Mouse (Mus musculus): ENCODE data around the gene Sap30bp. TPM values are rescaled to one million over a fixed set of nuclear protein-coding genes. Genes with fewer than 3 reads are reported as not detected.

The Sap30bp gene
- polyA plus RNA-seq, 1 experiment = 33.7 TPM

Other genes with a start within 250 kb of the Sap30bp start
- 57.2 and 62.8 TPM in 2 replicates for gene Grb2, start 224.7 kb upstream of the Sap30bp start, polyA plus RNA-seq (2012; rRNA removed)
- 20.8 and 25.9 TPM in 2 replicates for gene Tmem94, start 167.8 kb upstream of the Sap30bp start, polyA plus RNA-seq (2012; rRNA removed)
- gene Caskin2, start 119.6 kb upstream of the Sap30bp start, polyA plus RNA-seq (2012; rRNA removed) = 20.6 and 25.2 TPM in 2 replicates
- gene Tsen54, start 118.6 kb upstream of the Sap30bp start, polyA plus RNA-seq (2012; rRNA removed) = 18.7 and 21.4 TPM in 2 replicates
- 42.4 and 54.0 TPM in 2 replicates for gene Llgl2, start 109.2 kb upstream of the Sap30bp start, polyA plus RNA-seq (2012; rRNA removed)
- 0.44 and 0.65 TPM in 2 replicates for gene Myo15b, start 74.9 kb upstream of the Sap30bp start, polyA plus RNA-seq (2012; rRNA removed)
- gene Smim5, start 33.3 kb upstream of the Sap30bp start, polyA plus RNA-seq (2012; rRNA removed) = 7.0 and 10.4 TPM in 2 replicates
- gene Smim6, start 21.3 kb upstream of the Sap30bp start, polyA plus RNA-seq (2012; rRNA removed) = 16.9 and 17.8 TPM in 2 replicates
- gene Recql5, start 195 bp downstream of the Sap30bp start, polyA plus RNA-seq (2012; rRNA removed) = 26.4 and 29.5 TPM in 2 replicates
- gene Itgb4, start 41.4 kb downstream of the Sap30bp start, polyA plus RNA-seq (2012; rRNA removed) = 24.7 and 35.7 TPM in 2 replicates
- 45.4 and 51.7 TPM in 2 replicates for gene Galk1, start 79.4 kb downstream of the Sap30bp start, polyA plus RNA-seq (2012; rRNA removed)
- 374 and 394 TPM in 2 replicates for gene H3f3b, start 94.7 kb downstream of the Sap30bp start, polyA plus RNA-seq (2012; rRNA removed)
- 23.3 and 23.7 TPM in 2 replicates for gene Unk, start 97.0 kb downstream of the Sap30bp start, polyA plus RNA-seq (2012; rRNA removed)
- 4.5 and 5.6 TPM in 2 replicates for gene Unc13d, start 144.7 kb downstream of the Sap30bp start, polyA plus RNA-seq (2012; rRNA removed)
- gene Wbp2, start 153.7 kb downstream of the Sap30bp start, polyA plus RNA-seq (2012; rRNA removed) = 119 and 147 TPM in 2 replicates
- 33.1 and 40.7 TPM in 2 replicates for gene Trim47, start 193.9 kb downstream of the Sap30bp start, polyA plus RNA-seq (2012; rRNA removed)
- 9.6 and 11.8 TPM in 2 replicates for gene Trim65, start 197.8 kb downstream of the Sap30bp start, polyA plus RNA-seq (2012; rRNA removed)
- 21.4 and 29.3 TPM in 2 replicates for gene Mrpl38, start 205.6 kb downstream of the Sap30bp start, polyA plus RNA-seq (2012; rRNA removed)
- gene Fbf1, start 234.9 kb downstream of the Sap30bp start, polyA plus RNA-seq (2012; rRNA removed) = 46.8 and 47.7 TPM in 2 replicates

Data from urinary bladder, adult 2 months (tissue).